In the genomic region with DNA sequence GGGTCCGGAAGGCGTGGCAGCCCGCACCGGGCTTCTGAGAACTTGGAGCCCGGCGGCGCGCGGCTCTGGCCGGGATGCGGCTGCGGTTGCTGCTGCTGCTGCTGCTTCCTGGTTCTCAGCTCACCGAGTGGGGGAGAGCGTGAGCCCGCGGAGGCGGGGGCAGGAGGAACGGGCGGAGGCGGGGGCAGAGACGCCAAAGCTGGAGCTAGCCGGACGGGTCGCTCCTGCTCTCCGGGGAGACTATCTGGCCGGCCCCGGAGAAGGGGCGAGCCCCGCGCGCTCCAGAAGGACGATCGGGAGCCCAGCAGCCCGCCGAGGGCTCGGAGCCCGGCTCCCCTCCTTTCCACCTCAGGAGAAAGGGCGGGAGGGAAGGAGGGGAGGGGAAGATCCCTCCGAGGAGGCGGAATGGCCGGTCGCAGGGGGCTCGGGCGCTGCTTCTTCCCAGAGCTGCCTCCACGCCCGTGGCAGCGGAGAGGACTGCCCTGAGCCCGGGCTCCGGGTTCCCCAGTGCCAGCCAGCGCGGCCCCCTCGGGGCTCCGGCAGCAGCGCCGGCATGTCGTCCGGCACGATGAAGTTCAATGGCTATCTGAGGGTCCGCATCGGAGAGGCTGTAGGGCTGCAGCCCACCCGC, we compare ENCODE assay signal across 8 mouse cellular contexts. TPM values are rescaled to one million over a fixed set of nuclear protein-coding genes. Genes with fewer than 3 reads are reported as not detected.
DNase-seq lines count a peak whose midpoint lies in the region; ATAC-seq and TF ChIP-seq lines count a peak whose summit lies in the region.

A gene (plus strand): TSS at position 187 of the 631 bp plus-strand sequence.

- TF ChIP-seq POLR2A in olfactory bulb, adult 2 months (IDR thresholded peaks at IDR 0.05; ENCODE audit: insufficient read depth, low read depth, low read length) = no peak

- peak within 1 kb of the TSS; percentile 85 for H3K4me3 ChIP-seq in brown adipose tissue, adult 24 weeks (ENCODE audit: insufficient read depth, low read depth, low read length)
- peak within 1 kb of the TSS; percentile 75 for H3K4me3 ChIP-seq in hindbrain, embryonic 11.5 days (ENCODE audit: low read depth, low read length)
- H3K4me3 ChIP-seq in lung, postnatal 0 days (ENCODE audit: low read depth, low read length) = peak within 1 kb of the TSS; percentile 75
- peak within 1 kb of the TSS; percentile 62 for H3K4me3 ChIP-seq in olfactory bulb, adult 2 months (ENCODE audit: insufficient read depth, low read depth, low read length)

- TF ChIP-seq CTCF in lung, postnatal 0 days (IDR thresholded peaks at IDR 0.05) = peak; percentile 73
- no peak for TF ChIP-seq CTCF in olfactory bulb, adult 2 months (IDR thresholded peaks at IDR 0.05; ENCODE audit: insufficient read depth, low read depth, low read length)

- H3K27ac ChIP-seq in brown adipose tissue, adult 24 weeks (replicated peaks; ENCODE audit: low read depth, low read length) = peak within 1 kb of the TSS; percentile 92
- H3K27ac ChIP-seq in hindbrain, embryonic 11.5 days (ENCODE audit: low read depth, low read length) = peak within 1 kb of the TSS; percentile 47; the same call in 1 of the 2 replicates
- peak within 1 kb of the TSS; percentile 95 for H3K27ac ChIP-seq in lung, postnatal 0 days (ENCODE audit: low read length)
- no peak within 1 kb of the TSS for H3K27ac ChIP-seq in olfactory bulb, adult 2 months (ENCODE audit: insufficient read depth, low read depth, low read length)

- H3K9ac ChIP-seq in hindbrain, embryonic 11.5 days (ENCODE audit: low read depth, low read length) = peak within 1 kb of the TSS; percentile 77
- H3K9ac ChIP-seq in lung, postnatal 0 days (replicated peaks; ENCODE audit: low read depth) = peak within 1 kb of the TSS; percentile 82

- H3K4me2 ChIP-seq in hindbrain, embryonic 11.5 days (replicated peaks; ENCODE audit: low read depth, low read length) = peak within 1 kb of the TSS; percentile 76
- H3K4me2 ChIP-seq in lung, postnatal 0 days (replicated peaks; ENCODE audit: low read depth, low read length) = peak within 1 kb of the TSS; percentile 94

- peaks cover 23% of the 10 kb centered on the region for H3K27me3 ChIP-seq in hindbrain, embryonic 11.5 days (ENCODE audit: control insufficient read depth, insufficient read depth, low read length)
- peaks cover 4% of the 10 kb centered on the region; the same call in 1 of the 2 replicates for H3K27me3 ChIP-seq in lung, postnatal 0 days (replicated peaks; ENCODE audit: insufficient read depth, low read length)

- ATAC-seq in hindbrain, embryonic 11.5 days (ENCODE audit: low FRiP score) = peak; percentile 94
- peak; percentile 88 for ATAC-seq in lung, postnatal 0 days

- peak; percentile 75 to 82 for DNase-seq in CD8-positive naive resting alpha-beta T cell, adult 2 months (ENCODE audit: low read depth in 2 of 2, low spot score in 2 of 2)
- peak; percentile 40 to 46 for DNase-seq in frontal cortex, postnatal 14 days (ENCODE audit: low spot score in 2 of 2)
- DNase-seq in hindbrain, embryonic 11.5 days (ENCODE audit: low spot score) = peak; percentile 84
- DNase-seq in layer of hippocampus, postnatal 14 days (ENCODE audit: low spot score in 2 of 2) = peak; percentile 41 to 62
- DNase-seq in lung, postnatal 0 days (ENCODE audit: low spot score) = peak; percentile 93
- peak; percentile 85 to 90 for DNase-seq in thymus, adult 18-20 months

- H3K4me1 ChIP-seq in brown adipose tissue, adult 24 weeks (ENCODE audit: control insufficient read depth, insufficient read depth, insufficient read length, low read length) = peaks cover 3% of the 10 kb centered on the region; the same call in 1 of the 2 replicates
- no peaks in the 10 kb centered on the region; the same call in 1 of the 2 replicates for H3K4me1 ChIP-seq in hindbrain, embryonic 11.5 days (replicated peaks; ENCODE audit: control insufficient read depth, insufficient read depth, low read length)
- no peaks in the 10 kb centered on the region for H3K4me1 ChIP-seq in lung, postnatal 0 days (ENCODE audit: insufficient read depth, low read depth, low read length)
- peaks cover 16% of the 10 kb centered on the region for H3K4me1 ChIP-seq in olfactory bulb, adult 2 months (ENCODE audit: control insufficient read depth, insufficient read depth, low read length)

- TF ChIP-seq EP300 in lung, postnatal 0 days (IDR thresholded peaks at IDR 0.05) = no peak

- no peaks in the 10 kb centered on the region for H3K36me3 ChIP-seq in hindbrain, embryonic 11.5 days (ENCODE audit: control insufficient read depth, insufficient read depth, low read length)
- H3K36me3 ChIP-seq in lung, postnatal 0 days (ENCODE audit: insufficient read depth, low read length) = no peaks in the 10 kb centered on the region

- WGBS in hindbrain, embryonic 11.5 days = 1% methylated on average over 45 of the region's 61 CpGs
- WGBS in lung, postnatal 0 days = under 1% methylated on average over 37 of the region's 61 CpGs
- under 1% methylated on average over 60 of the region's 61 CpGs for WGBS in olfactory bulb, adult 2 months

- H3K9me3 ChIP-seq in hindbrain, embryonic 11.5 days (ENCODE audit: control insufficient read depth, low read length) = no peaks in the 10 kb centered on the region
- no peaks in the 10 kb centered on the region for H3K9me3 ChIP-seq in lung, postnatal 0 days (ENCODE audit: low read length)

RNA-seq across cellular contexts. Expression of the gene that starts here (rescaled TPM):
- polyA plus RNA-seq in brown adipose tissue, adult 24 weeks (2012; ENCODE audit: insufficient read depth, insufficient read length, missing spikeins) = 2.7 and 7.3 TPM in 2 replicates
- polyA plus RNA-seq in hindbrain, embryonic 11.5 days (2014; fragmentation: Nextera tagmentation; extraction: Ambion mirVana) = 9.1 and 10.5 TPM in 2 replicates
- total RNA-seq in layer of hippocampus, postnatal 14 days (2021) = 1 to 10 TPM; 4.1 to 8.6 TPM
- 20.0 and 20.9 TPM in 2 replicates for polyA plus RNA-seq in lung, postnatal 0 days (2015; fragmentation: Nextera tagmentation; extraction: Ambion mirVana)
- polyA plus RNA-seq in olfactory bulb, adult 2 months (2012; ENCODE audit: insufficient read depth, insufficient read length, low replicate concordance, missing spikeins) = not detected in 2 replicates

Comparison
In these comparisons a context has a peak if more than half of its experiments do, and no peak if none do; other contexts are left out.
1. DNase-seq: peak in every context shown above with its lines; median percentile 93 in lung, postnatal 0 days; 88 in thymus, adult 18-20 months; 84 in hindbrain, embryonic 11.5 days; 78 in CD8-positive naive resting alpha-beta T cell, adult 2 months; 52 in layer of hippocampus, postnatal 14 days; 43 in frontal cortex, postnatal 14 days.